Mouse (Mus musculus) olfactory bulb, adult 2 months (tissue): ENCODE data around the gene Mef2c. TPM values are rescaled to one million over a fixed set of nuclear protein-coding genes. Genes with fewer than 3 reads are reported as not detected.
A peak's percentile ranks its signal among the peaks of the same experiment; 100 is the strongest.

Source experiments
- H3K27ac ChIP-seq: fragments of 200-500 bp; 2 replicates; pipeline ENCODE4 v1.5.1; 2012; ENCODE audit warnings: low read depth, low read length; ENCODE audit not compliant: insufficient read depth
- H3K4me1 ChIP-seq: fragments of 200-500 bp; 2 replicates; pipeline ENCODE4 v1.6.1; 2012; ENCODE audit warnings: low read length; ENCODE audit not compliant: control insufficient read depth, insufficient read depth
- H3K4me3 ChIP-seq: fragments of 200-500 bp; 2 replicates; pipeline ENCODE4 v1.5.1; 2012; ENCODE audit warnings: mild to moderate bottlenecking, low read depth, low read length, moderate library complexity; ENCODE audit not compliant: insufficient read depth
- CTCF ChIP-seq: fragments of 200-500 bp; IDR thresholded peaks from 2 replicates; pipeline ENCODE4 v1.5.1; 2012; ENCODE audit warnings: low read depth, mild to moderate bottlenecking, low read length, moderate library complexity; ENCODE audit not compliant: insufficient read depth
- POLR2A ChIP-seq: fragments of 200-500 bp; IDR thresholded peaks from 2 replicates; pipeline ENCODE4 v1.6.1; 2012; ENCODE audit warnings: mild to moderate bottlenecking, low read depth, low read length, moderate library complexity; ENCODE audit not compliant: insufficient read depth
- WGBS: fragments of 180-500 bp; shearing (Covaris S2); methylation state at CpG from one replicate; pipeline ENCODE4 v1.1.7; 2018; 5-methylcytosine and 5-hydroxymethylcytosine counted together
- polyA plus RNA-seq: library from polyadenylated mRNA; stranded (reverse); fragments of >200 nt; gene quantifications from 2 replicates; pipeline ENCODE4 v1.2.4, GENCODE M21; 2012; ENCODE audit warnings: low replicate concordance; ENCODE audit not compliant: missing spikeins, insufficient read depth, insufficient read length

Gene Mef2c
- polyA plus RNA-seq, 1 experiment = 512 TPM

- H3K4me1 ChIP-seq = peaks cover 4% of the 10 kb centered on the region; the same call in 1 of the 2 replicates
- WGBS = 56% methylated on average over 8 of the region's 8 CpGs
- H3K27ac ChIP-seq = no peak overlapping the region; the same call in 1 of the 2 replicates
- no peak overlapping the region for H3K4me3 ChIP-seq
- TF ChIP-seq POLR2A (no peak), CTCF (no peak)
These were observed 70.2 kb downstream of the Mef2c start for GRCm38 (mm10) chr13:83573855-83574583.

DNA sequence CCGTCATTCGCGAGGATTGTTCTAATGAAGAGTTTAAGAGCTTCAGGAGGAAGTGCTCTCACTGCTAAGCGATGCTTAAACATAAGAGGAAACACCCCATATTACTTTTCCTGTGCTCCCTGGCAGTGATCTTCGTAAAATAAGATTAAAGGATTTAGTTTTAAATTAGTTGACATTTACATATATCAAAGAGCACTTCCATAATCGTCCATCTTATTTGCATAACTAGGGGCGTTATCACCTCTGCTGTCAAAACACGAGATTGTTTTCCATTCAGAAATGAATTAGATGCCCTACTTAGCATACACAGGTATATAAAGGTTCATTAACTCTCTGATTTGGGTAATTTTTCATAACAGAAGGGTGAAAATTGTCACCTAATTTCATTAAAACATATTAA is 71.0 kb downstream of the Mef2c start:
- TF ChIP-seq POLR2A = no peak
- TF ChIP-seq CTCF = no peak
- WGBS = 46% methylated on average over 8 of the region's 8 CpGs
- peaks cover 6% of the 10 kb centered on the region; the same call in 1 of the 2 replicates for H3K4me1 ChIP-seq
- H3K4me3 ChIP-seq = no peak overlapping the region
- H3K27ac ChIP-seq = no peak overlapping the region

- no peak overlapping the region for H3K4me3 ChIP-seq
- peaks cover 2% of the 10 kb centered on the region; the same call in 1 of the 2 replicates for H3K4me1 ChIP-seq
- WGBS = 73% methylated on average over 3 of the region's 3 CpGs
- no peak for TF ChIP-seq POLR2A
- TF ChIP-seq CTCF = no peak
- no peak overlapping the region for H3K27ac ChIP-seq
These were observed 75.6 kb downstream of the Mef2c start for GRCm38 (mm10) chr13:83579410-83579809.

GRCm38 (mm10) chr13:83580856-83581255 is 77.0 kb downstream of the Mef2c start:
- peaks cover 2% of the 10 kb centered on the region; the same call in 1 of the 2 replicates for H3K4me1 ChIP-seq
- TF ChIP-seq POLR2A = no peak
- no peak for TF ChIP-seq CTCF
- H3K4me3 ChIP-seq = no peak overlapping the region
- H3K27ac ChIP-seq = no peak overlapping the region
- WGBS = 81% methylated on average over 5 of the region's 5 CpGs

DNA sequence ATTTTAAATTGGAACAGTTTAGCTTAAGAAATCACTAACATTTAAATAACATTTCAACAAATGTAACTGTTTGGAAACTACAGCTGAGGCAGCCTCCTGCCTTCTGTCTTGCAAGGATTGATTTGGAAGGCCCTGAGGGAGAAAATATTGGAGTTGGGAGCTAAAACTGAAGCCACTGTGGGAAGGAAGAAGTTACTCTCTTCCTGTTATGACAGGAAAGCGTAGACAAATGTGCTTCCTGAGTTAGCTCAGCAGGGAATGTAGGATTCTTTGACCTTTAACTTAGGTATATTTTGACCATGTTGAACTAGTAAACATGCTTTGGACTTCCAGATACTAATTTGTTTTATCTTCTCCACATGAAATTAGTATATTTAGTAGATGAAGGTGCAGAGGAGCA is 78.7 kb downstream of the Mef2c start:
- WGBS = 93% methylated on average over 1 of the region's 1 CpGs
- Histone ChIP-seq H3K27ac (no peak overlapping the region), H3K4me1 (peaks cover 2% of the 10 kb centered on the region; the same call in 1 of the 2 replicates), H3K4me3 (no peak overlapping the region)
- TF ChIP-seq CTCF = no peak

- peaks cover 2% of the 10 kb centered on the region; the same call in 1 of the 2 replicates for H3K4me1 ChIP-seq
- TF ChIP-seq CTCF (no peak), POLR2A (no peak)
- no peak overlapping the region for H3K27ac ChIP-seq
- no peak overlapping the region for H3K4me3 ChIP-seq
- 53% methylated on average over 4 of the region's 4 CpGs for WGBS
These were observed 80.0 kb downstream of the Mef2c start for GRCm38 (mm10) chr13:83583881-83584280.

DNA sequence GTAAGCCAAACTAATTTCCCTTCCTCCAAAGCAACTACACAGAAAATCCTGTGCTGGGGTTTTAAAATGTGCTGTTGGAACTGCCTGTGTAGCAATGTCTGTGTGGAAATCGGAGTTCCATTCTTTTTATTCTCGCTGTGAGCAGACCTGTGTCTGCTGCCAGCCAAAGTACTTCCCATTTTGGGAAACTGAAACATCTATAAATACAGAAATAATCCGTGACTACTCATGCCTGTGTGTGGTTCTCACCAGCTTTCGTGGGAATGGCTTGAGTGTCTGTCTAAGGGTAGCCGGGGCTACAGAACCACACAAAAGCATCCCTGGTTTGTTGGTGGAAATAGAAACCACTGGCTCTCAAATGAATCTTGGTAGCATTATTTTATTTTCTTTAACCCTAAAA is 81.5 kb downstream of the Mef2c start:
- H3K27ac ChIP-seq = peak overlapping the region; percentile 51; the same call in 1 of the 2 replicates
- no peaks in the 10 kb centered on the region for H3K4me1 ChIP-seq
- no peak for TF ChIP-seq CTCF
- no peak for TF ChIP-seq POLR2A
- 28% methylated on average over 5 of the region's 5 CpGs for WGBS
- H3K4me3 ChIP-seq = no peak overlapping the region

- Histone ChIP-seq H3K27ac (0 out of 2 replicates have a peak overlapping the region, but pooled peaks have one; percentile 62), H3K4me3 (no peak overlapping the region), H3K4me1 (peaks cover 2% of the 10 kb centered on the region; the same call in 1 of the 2 replicates)
- TF ChIP-seq CTCF = no peak
- TF ChIP-seq POLR2A = no peak
- 24% methylated on average over 2 of the region's 2 CpGs for WGBS
These were observed 84.4 kb downstream of the Mef2c start for GRCm38 (mm10) chr13:83588186-83588585.

- H3K4me3 ChIP-seq = no peak overlapping the region
- peaks cover 2% of the 10 kb centered on the region; the same call in 1 of the 2 replicates for H3K4me1 ChIP-seq
- 94% methylated on average over 5 of the region's 5 CpGs for WGBS
- H3K27ac ChIP-seq = no peak overlapping the region
- TF ChIP-seq CTCF (no peak), POLR2A (no peak)
These were observed 87.1 kb downstream of the Mef2c start for GRCm38 (mm10) chr13:83590886-83591285.

DNA sequence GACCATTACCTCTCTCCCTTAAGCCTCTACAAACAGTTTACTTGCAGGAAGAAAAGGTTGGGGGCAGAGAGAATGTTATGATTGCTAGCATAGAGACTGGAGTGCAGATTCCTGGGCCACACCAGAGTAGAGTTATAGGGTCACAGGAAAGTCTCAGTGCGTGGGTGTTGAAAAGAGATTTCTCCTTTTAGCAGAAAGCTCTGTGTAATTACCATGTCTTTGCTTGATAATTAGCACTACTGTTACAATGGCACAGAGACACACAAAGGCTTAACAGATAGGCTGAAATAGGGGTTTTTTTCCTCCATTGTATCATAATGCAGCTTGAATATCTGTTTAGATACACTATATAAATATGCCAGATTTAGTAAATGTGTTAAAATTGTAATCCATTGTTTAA is 91.6 kb downstream of the Mef2c start:
- peaks cover 2% of the 10 kb centered on the region; the same call in 1 of the 2 replicates for H3K4me1 ChIP-seq
- no peak for TF ChIP-seq CTCF
- TF ChIP-seq POLR2A = no peak
- H3K27ac ChIP-seq = no peak overlapping the region; the same call in 1 of the 2 replicates
- WGBS = 15% methylated on average over 1 of the region's 1 CpGs
- H3K4me3 ChIP-seq = no peak overlapping the region
